Mouse (Mus musculus): Measurements from ENCODE around the gene Sfn.

Gene Sfn

DNA sequence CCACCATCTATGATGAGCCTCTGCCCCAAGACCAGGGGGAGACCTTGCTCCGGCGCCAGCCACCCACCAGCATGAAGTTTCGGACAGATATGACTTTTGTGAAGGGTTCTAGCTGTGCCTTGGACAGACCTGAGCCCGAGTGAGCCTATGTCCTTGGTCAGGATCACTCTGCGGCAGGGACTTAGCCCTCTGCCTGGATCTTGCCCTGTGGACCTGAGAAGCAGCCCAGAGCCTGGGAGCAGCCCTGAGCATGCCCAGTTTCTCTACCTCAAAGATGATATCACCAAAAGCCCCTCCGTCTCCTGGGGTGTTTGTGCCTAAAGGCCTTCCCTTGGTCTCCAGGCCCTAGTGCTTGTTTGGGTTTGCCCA, 18.3 kb downstream of the Sfn start:
- DNase-seq (ENCODE audit: low spot score in 2 of 2): no peak

DNA sequence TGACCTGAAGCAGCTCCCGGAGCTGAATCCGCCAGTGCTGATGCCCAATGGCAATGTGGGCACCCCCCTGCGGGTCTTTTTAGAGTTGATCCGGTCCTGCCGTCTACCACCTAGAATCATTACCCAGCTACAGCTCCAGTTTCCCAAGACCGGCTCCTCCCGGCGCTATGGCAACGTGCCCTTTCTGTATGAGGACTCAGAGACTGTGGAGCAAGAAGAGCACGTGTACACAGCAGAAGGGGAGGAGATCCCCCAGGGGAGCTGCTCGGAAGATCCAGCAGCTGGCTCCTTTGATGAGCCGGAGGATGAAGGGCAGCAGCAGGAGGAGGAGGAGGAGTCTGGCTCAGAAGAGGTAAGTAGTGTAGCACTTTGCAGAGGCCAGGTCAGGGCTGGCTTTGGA, 24.0 kb downstream of the Sfn start:
- no peak for DNase-seq (ENCODE audit: low spot score in 2 of 2)

DNA sequence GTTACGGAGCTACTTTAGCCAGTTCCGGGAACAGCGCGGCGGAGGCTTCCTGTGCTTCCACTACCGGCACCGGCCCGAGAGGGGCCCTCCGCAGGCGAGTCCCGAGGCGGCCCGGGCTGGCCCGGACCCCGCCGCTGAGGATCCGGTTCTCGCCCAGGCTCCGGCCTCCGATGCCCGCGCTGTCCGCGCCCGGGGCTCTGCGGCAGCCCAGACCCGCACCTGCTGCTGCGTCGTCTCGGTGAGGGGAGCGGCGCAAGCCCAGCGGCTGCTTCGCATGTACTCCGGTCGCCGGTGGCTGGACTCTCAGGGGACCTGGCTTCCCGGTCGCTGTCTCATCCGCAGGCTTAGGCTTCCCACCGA, 27.1 kb downstream of the Sfn start:
- DNase-seq (ENCODE audit: low spot score in 2 of 2): no peak

DNA sequence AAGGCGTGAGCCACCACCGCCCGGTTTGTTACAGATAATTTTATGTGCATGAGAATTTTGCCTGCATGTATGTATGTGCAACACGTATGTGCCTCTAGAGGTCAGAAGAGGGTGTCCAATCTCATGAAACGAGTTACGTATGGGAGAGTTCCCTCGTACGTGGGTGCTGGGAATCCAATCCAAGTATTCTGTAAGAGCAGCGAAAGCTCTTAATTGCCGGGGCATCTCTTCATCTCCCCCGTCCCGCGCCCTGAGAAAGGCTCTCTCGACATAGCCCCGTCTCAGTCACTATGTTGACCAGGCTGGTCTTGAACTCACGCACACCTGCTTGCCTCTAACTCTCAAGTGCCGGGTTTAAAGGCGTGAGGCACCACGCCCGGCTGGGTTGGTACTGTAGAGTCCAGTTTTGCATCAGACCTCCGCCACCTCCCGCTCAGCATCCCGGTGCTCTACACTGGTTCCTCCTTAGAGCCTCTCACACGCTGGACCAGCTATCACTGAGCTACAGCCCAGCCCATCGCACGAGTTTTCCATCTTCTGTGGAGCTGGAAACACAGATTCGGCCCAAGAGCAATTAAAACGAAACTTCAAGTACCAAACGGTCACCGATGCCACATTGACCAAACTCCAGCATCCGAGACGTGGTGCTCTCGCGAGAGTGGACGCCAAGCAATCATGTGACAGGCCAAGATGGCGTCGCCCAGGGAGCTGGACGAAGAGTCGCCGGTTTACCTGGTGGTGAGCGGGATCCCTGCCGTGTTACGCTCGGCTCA, 27.7 kb downstream of the Sfn start, which contains the start of gene Gpatch3:
Gpatch3 (plus strand) TSS at position 676 of the 773 bp plus-strand sequence.
- DNase-seq (ENCODE audit: low spot score in 2 of 2): peak; percentile 88 to 95

DNA sequence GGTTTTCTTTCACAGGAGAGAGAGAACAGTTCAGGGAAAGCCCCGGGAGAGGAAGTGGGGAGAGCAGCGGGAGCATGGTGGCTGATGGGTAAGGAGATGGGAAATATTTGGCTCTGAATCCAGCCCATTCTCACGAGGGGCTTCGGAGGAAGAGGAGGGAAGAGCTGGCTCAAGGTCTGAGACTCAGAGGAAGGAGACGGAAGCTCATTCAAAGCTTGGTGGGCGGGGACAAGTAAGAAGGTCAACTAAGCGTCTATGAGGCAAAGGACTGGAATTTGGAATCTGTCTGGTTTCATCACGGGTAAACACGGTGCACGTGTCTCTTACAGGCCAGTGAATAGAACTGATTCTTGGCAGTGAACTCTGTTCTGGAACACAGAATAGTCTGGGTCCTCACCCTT, 31.9 kb downstream of the Sfn start:
- no peak for DNase-seq (ENCODE audit: low spot score in 2 of 2)

DNA sequence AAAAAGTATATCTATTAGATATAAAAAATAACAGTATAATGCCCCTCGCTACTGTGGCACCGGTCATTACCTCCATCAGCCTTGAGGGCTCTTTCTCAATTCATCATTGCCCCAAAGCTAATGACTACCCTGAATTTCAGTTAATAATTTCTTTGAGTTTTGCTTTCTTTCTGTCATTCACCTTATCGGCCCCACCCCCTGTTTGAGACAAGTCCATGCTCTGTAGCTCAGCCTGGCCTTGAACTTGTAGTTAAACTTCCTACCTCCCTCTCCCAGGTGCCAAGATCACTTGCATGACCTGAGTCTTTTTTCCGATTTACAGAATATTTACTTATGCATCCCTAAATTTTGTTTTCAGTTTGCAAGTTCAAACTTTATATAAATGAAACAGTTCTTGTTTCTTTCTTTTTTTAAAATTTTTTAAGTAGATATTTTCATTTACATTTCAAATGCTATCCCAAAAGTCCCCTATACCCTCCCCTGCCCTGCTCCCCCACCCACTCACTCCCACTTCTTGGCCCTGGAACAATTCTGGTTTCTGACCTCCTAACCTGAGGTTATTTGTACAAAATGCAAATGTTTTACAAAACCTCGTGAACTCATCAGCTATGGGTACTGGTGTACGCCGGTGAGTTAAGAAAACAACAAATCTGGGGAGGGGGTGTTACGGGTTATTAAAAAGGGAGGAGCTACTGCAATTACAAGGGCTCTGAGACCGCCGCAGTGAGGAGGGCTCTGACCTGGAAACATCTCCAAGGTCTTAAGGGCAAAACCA, 32.5 kb downstream of the Sfn start:
- DNase-seq (ENCODE audit: low spot score in 2 of 2): no peak

DNA sequence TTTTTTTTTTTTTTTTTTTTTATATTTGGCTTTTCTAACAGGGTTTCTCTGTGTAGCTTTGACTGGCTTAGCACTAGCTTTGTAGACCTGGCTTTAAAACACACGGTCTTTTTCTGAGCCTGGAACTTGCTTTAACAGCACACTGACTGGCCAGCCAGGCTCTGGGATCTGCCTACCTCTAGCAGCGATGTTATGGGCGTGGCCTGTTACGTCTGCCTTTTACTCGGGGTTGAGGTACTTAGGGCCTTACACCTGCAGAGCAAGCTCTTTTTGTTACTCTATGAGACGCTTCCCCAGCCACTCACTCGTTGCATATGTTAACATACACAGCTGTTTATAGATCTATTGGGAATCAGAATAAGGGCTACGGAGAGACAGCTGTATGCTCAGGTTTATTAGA, 34.7 kb downstream of the Sfn start:
- no peak for DNase-seq (ENCODE audit: low spot score in 2 of 2)

DNA sequence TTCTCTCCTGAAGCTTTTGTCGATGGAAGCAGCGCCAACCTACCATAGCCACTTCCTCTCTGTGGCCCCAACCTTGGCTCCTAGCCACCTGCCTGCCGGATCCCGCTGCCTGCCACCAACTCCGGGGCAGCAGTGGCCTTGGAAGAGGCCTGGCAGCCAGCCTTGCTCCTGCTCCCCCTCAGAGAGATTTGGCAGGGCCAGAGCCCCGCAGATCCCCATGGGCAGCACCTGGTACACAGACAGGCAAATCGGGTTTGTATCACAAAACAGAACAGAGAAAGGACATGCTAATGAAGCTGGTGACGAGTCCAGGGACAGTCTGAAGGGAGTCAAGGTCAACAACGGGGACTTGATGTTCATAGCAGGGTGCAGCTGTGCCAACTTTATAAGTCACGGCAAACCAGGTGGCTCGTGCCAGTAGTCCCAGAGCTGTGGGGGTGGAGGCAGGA, 38.8 kb downstream of the Sfn start:
- no peak for DNase-seq (ENCODE audit: low spot score in 2 of 2)

DNA sequence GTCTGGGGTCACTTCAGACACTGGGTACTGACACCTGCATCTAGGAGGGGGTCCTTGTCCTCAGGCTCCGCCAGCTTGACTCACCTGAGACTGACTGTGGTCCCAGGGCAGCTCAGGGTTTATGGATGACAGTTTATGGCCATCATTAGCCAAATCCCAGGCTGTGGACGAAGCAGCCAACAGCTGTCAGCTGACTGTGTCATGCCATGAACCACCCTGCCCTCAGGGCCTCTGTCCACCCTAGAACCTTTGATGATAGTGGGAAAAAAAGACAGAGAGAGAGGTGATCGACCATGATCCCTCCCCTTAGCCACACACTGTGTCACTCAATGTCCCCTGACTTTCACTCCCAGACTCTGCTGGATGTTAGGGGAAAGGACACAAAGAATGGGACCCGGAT, 40.3 kb downstream of the Sfn start:
- no peak for DNase-seq (ENCODE audit: low spot score in 2 of 2)

DNA sequence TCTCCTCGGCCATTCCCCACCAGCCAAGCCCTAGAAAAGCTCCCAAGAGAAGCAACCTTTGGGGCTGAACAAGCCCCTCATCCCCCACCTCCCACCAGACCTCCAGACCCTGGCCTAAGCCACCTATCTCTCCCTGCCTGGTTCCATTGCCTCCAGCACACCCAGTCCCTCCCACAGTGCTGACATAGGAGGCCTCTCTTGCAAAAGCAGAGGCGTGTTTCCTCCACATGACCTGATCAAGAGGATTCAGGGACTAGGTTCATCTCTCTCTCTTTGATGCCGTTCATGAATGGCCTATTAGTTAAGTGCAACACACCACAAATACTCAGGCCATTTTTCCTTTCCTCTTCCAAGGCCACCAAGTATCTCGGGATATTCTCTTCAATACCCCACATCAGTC, 42.1 kb downstream of the Sfn start:
- no peak for DNase-seq (ENCODE audit: low spot score in 2 of 2)

DNA sequence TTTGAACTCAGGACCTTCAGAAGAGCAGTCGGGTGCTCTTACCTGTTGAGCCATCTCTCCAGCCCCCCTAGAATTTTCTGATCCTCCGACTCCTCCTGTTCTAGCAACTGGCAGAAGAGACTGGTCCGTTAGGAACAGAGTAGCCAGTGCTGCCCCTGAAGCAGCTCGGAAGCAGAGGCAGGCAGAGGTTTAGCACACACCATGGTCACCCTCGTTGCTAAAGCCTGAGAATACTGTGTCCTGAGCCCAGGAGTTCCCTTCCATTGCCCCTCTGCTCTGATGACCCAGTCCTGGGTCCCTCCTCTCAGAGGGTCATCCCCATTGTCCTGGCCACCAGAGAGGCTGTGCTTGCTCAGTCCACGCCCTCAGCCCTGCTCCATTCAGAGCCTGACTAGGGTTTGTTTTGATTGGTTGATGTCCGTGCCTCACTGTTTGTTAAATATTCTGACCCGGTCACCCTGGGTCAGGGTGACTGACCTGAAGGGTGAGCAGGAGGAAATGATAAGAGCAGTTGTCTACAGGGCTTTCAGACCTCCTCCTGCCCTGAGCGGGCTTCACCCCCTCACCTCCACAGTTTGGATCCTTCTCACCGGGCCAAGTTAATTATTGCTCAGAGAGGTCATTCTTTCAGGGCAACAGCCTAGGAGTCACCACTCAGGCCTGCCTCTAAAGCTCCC, 44.8 kb downstream of the Sfn start:
- no peak for DNase-seq (ENCODE audit: low spot score in 2 of 2)

DNA sequence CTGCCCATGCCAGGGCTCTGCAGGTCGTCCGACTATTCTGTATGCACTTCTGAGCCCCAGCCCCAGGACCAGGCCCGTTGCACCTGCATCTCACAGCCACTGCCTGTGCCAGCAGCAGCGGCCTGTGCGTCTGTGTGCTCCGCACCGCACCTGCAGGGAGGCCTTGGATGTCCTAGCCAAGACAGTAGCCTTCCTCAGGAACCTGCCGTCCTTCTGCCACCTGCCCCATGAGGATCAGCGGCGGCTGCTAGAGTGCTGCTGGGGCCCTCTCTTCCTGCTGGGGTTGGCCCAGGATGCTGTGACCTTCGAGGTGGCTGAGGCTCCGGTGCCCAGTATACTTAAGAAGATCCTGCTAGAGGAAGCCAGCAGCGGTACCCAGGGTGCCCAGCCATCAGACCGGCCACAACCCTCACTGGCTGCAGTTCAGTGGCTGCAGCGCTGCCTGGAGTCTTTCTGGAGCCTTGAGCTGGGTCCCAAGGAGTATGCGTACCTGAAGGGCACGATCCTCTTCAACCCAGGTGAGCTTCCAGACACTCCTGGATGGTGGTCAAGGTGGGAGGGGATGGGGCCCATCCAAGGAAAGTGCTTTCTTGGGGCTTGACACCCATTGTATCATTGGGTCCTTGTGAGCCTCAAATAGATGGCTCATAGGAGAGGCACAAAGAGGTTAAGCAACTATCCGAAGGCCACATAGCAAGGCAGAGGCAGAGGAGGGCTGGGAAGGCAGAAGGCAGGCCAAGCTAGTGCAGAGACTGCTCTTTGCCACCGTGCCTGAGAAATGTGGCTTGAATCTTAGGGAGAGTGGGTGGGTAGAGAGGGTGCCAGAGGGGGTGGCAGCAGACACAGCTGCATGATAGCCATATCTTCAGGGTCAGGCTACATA, 48.3 kb downstream of the Sfn start:
- DNase-seq (ENCODE audit: low spot score in 2 of 2): no peak

DNA sequence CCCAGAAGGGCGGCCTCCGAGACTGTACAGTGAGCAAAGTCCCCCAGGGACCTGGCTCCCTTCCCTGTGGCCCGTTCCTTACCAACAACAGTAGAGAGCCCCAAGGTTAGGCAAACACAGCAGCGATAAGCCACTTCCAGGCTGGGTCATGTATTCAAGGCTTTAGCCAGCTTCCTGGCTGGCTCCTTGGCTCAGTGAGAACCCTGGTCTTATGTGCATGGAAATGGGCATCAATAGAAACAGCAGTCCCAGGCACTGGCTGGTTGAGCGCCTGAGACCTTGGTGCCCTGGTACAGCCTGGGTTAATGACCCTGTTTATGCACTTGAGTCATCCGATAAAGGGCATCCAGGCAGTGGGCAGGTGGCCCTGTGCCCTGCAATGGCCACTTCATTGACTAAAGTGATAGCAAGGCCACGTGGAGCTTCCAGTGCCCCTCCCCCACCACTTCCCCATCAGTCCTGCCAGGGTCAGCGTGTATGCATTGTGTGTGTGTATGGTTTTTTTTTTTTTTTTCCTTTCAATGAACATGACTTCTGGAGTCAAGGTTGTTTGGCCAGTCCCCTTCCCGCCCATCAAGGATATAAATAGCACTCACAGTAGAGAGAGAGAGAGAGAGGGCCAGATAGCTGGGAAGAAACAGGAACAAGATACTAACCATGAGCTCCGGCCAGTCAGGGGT, 49.1 kb downstream of the Sfn start, which contains the start of gene Nr0b2:
Nr0b2 (plus strand) TSS at position 609 of the 680 bp plus-strand sequence.
- DNase-seq (ENCODE audit: low spot score in 2 of 2): peak in 1 of 2 experiments; percentile 52

DNA sequence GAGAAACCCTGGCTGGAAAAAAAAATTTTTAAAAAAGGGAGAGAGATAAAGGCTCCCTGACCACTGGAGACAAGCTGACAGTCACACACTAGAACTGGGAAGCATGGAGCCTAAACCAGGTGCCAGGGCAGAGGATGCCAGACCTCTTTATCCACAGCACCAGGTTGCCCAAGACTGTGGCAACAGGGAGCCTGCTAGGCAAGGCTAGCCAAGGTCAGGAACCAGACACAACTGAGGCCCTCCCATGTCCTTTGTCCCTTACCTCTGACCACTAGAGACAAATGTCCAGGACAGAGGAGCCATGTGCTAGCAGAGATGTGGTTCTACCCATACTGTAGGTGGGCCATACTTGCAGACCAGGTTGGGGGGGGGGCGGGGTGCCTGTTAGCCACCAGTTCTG, 49.9 kb downstream of the Sfn start:
- no peak for DNase-seq (ENCODE audit: low spot score in 2 of 2)

Data from spleen, postnatal 10 days (tissue).